Comparison of ENCODE assay signal across 1 mouse cellular context in the genomic region with DNA sequence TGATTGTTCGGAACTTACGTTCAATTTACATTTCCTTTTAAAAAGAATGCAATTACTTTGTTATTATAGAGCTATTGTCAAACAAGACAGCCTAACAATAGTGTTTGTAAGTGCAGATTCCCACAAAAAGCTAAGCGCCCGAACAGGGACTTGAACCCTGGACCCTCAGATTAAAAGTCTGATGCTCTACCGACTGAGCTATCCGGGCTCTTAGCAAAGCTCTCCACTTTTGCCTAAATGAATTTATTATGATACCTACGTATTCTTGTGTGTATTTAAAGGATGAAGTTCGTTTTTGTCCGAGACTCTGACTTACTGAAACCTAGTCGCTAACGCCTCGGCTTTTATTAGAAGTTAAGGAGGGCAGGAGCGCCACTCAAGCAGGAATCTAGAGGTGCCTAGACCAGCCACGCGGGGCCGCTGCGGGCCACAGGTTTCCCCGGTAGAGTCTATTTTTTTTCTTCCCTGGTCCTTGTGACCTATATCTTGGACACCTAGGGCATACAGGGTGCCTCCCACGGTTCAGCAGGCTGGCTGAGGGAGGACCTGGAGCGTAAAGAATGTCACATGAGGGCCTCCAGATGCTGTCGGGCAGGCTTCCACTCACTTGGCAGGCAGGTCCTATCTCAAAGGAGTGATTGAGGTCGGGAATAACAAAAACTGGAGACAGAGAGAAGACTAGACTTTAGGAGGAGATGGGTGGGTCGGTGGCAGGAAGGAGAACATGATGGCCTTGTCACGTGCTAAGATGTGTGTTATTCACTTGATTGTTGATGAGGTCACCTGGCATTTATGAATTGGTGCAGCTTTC.
TF ChIP-seq lines count a peak whose summit lies in the region.

No protein-coding gene starts in this region.

TF ChIP-seq in CH12.LX, 34 proteins besides CTCF, POLR2A, EP300 and RAD21 (continued from another document):
- TF ChIP-seq TBP (conservative IDR thresholded peaks at IDR 0.05; ENCODE audit: low read depth, low read length) (peak; percentile 99), E2F4 (IDR thresholded peaks at IDR 0.05; ENCODE audit: insufficient replicate concordance, low read depth, low read length) (peak; percentile 93), USF2 (conservative IDR thresholded peaks at IDR 0.05; ENCODE audit: low read depth, low read length) (peak; percentile 22), NRF1 (IDR thresholded peaks at IDR 0.05; ENCODE audit: low read depth, low read length) (peak; percentile 72), TCF12 (IDR thresholded peaks at IDR 0.05; ENCODE audit: low read depth, low read length) (no peak), USF1 (IDR thresholded peaks at IDR 0.05; ENCODE audit: low read depth, low read length) (no peak; the same call in 1 of the 2 replicates), JUND (conservative IDR thresholded peaks at IDR 0.05; ENCODE audit: low read depth, low read length) (no peak; the same call in 1 of the 2 replicates), SIN3A (IDR thresholded peaks at IDR 0.05; ENCODE audit: low read length) (no peak), UBTF (IDR thresholded peaks at IDR 0.05; ENCODE audit: low read depth, low read length) (no peak), ZNF384 (IDR thresholded peaks at IDR 0.05; ENCODE audit: low read depth, low read length) (peak; percentile 97), PAX5 (IDR thresholded peaks at IDR 0.05; ENCODE audit: low read length) (no peak), GABPA (IDR thresholded peaks at IDR 0.05; ENCODE audit: insufficient replicate concordance, low read depth, low read length) (no peak), SMC3 (IDR thresholded peaks at IDR 0.05; ENCODE audit: low read depth, low read length) (peak; percentile 72), ZC3H11A (IDR thresholded peaks at IDR 0.05; ENCODE audit: low read depth, low read length) (no peak), CHD2 (IDR thresholded peaks at IDR 0.05; ENCODE audit: low read length) (no peak), ELF1 (IDR thresholded peaks at IDR 0.05; ENCODE audit: low read depth, low read length) (peak; percentile 99)
TF ChIP-seq in CH12.LX: peak in this region for 15.
